Mouse (Mus musculus): ENCODE measurements at regions not wholly inside any gene's neighbourhood (a gene's known extent, or its start where the extent isn't known, plus 50 kb on each side); places are given as distances from the start of the nearest gene placed in this dataset.

- DNase-seq (ENCODE audit: low spot score) = no peak
Measured at GRCm38 (mm10) chr12:96617226-96617625, 925.2 kb downstream of the Flrt2 start.
